Mouse (Mus musculus) liver, embryonic 14.5 days (tissue): ENCODE measurements around the gene Cenpe. TPM values are rescaled to one million over a fixed set of nuclear protein-coding genes. Genes with fewer than 3 reads are reported as not detected.

Experiments used
- ATAC-seq: fragments of 200-750 bp; cut with Nextera tagmentation; 2 replicates; pipeline ENCODE4 v1.8.0; 2017; ENCODE audit warnings: moderate number of reproducible peaks, mild to moderate bottlenecking, moderate library complexity; ENCODE audit not compliant: insufficient read depth
- DNase-seq, 3 experiments: peaks; one replicate each; pipeline ENCODE4 v3.0.0-alpha.2; 2012 to 2013; ENCODE audit warnings: low read depth in 3 of 3, low spot score in 3 of 3
- H3K27ac ChIP-seq: fragments of 300-500 bp; sonication (generic); 2 replicates; pipeline ENCODE4 v1.5.1; 2014; ENCODE audit warnings: moderate library complexity, mild to moderate bottlenecking, control low read depth, inconsistent platforms
- H3K27me3 ChIP-seq: fragments of 300-500 bp; sonication (generic); 2 replicates; pipeline ENCODE4 v1.6.1; 2014; ENCODE audit warnings: mild to moderate bottlenecking, low read length, moderate library complexity; ENCODE audit not compliant: control insufficient read depth, insufficient read depth
- H3K36me3 ChIP-seq: fragments of 300-500 bp; sonication (generic); replicated peaks from 2 replicates; pipeline ENCODE4 v1.6.1; 2014; ENCODE audit warnings: low read depth; ENCODE audit not compliant: control insufficient read depth, insufficient read depth
- H3K4me1 ChIP-seq, 2 experiments: fragments of 200-500 bp in 1 of 2; fragments of 300-500 bp in 1 of 2; sonication (generic) in 1 of 2; replicated peaks; 2 replicates each; pipeline ENCODE4 v1.6.1; 2012 to 2014; ENCODE audit warnings: antibody characterized with exemption in 1 of 2, inconsistent platforms in 1 of 2, low read length in 1 of 2; ENCODE audit not compliant: control insufficient read depth in 2 of 2, insufficient read depth in 2 of 2
- H3K4me2 ChIP-seq: fragments of 300-500 bp; sonication (generic); 2 replicates; pipeline ENCODE4 v1.6.1; 2014; ENCODE audit warnings: low read depth, mild to moderate bottlenecking, control low read depth, moderate library complexity
- H3K4me3 ChIP-seq, 2 experiments: fragments of 200-500 bp in 1 of 2; fragments of 300-500 bp in 1 of 2; sonication (generic) in 1 of 2; 2 replicates each; pipeline ENCODE4 v1.5.1; 2012 to 2014; ENCODE audit warnings: low read depth in 2 of 2, low read length in 2 of 2, mild to moderate bottlenecking in 2 of 2, control low read depth in 1 of 2, inconsistent platforms in 1 of 2, moderate library complexity in 1 of 2; ENCODE audit not compliant: insufficient read depth in 1 of 2
- H3K9ac ChIP-seq: fragments of 300-500 bp; sonication (generic); replicated peaks from 2 replicates; pipeline ENCODE4 v1.6.1; 2014; ENCODE audit warnings: mild to moderate bottlenecking, control low read depth, moderate library complexity
- H3K9me3 ChIP-seq: fragments of 300-500 bp; sonication (generic); 2 replicates; pipeline ENCODE4 v1.6.1; 2016; ENCODE audit warnings: low read length, mixed read lengths; ENCODE audit not compliant: control insufficient read depth
- CTCF ChIP-seq: IDR thresholded peaks from 2 replicates; pipeline ENCODE4 v1.5.1; 2016; ENCODE audit warnings: antibody characterized with exemption, low read depth, control low read depth
- EP300 ChIP-seq: IDR thresholded peaks from 2 replicates; pipeline ENCODE4 v1.6.1; 2016; ENCODE audit warnings: antibody characterized with exemption, low read depth
- WGBS: fragments of 180-500 bp; shearing (Covaris S2); extraction: QIAGEN DNeasy Blood & Tissue Kit; methylation state at CpG from one replicate; pipeline ENCODE4 v1.1.7; 2014; ENCODE audit not compliant: insufficient replicate concordance; 5-methylcytosine and 5-hydroxymethylcytosine counted together
- polyA plus RNA-seq, 2 experiments: library from polyadenylated mRNA; depleted of rRNA in 1 of 2; stranded (reverse) in 1 of 2; unstranded in 1 of 2; fragments of >200 nt; fragmentation: Nextera tagmentation in 1 of 2; extraction: Ambion mirVana in 1 of 2; gene quantifications; 2 replicates each; pipeline versions ENCODE4 v1.2.1 to v1.2.3; 2012 to 2014

Cenpe gene
- polyA plus RNA-seq, 2 experiments, result 22.0 to 24.2 TPM

- WGBS, result 68% methylated on average over 3 of the region's 3 CpGs
- Histone ChIP-seq H3K9me3 (no peaks in the 10 kb centered on the region), H3K9ac (no peak overlapping the region), H3K27me3 (no peaks in the 10 kb centered on the region), H3K4me1 (no peaks in the 10 kb centered on the region), H3K27ac (no peak overlapping the region), H3K4me3 (no peak overlapping the region), H3K4me2 (no peak overlapping the region), H3K36me3 (no peaks in the 10 kb centered on the region)
- DNase-seq (no peak), ATAC-seq (no peak)
- no peak for TF ChIP-seq CTCF
- TF ChIP-seq EP300, result no peak
Observed at GRCm38 (mm10) chr3:135285807-135286206, 73.5 kb downstream of the Cenpe start.

GRCm38 (mm10) chr3:135288138-135288750 lies 75.9 kb downstream of the Cenpe start:
- WGBS, result 62% methylated on average over 8 of the region's 8 CpGs
- Histone ChIP-seq H3K9ac (no peak overlapping the region), H3K4me3 (no peak overlapping the region), H3K4me1 (no peaks in the 10 kb centered on the region), H3K9me3 (no peaks in the 10 kb centered on the region), H3K27ac (no peak overlapping the region), H3K36me3 (no peaks in the 10 kb centered on the region), H3K4me2 (no peak overlapping the region), H3K27me3 (no peaks in the 10 kb centered on the region)
- no peak for ATAC-seq
- TF ChIP-seq CTCF, result no peak
- no peak for TF ChIP-seq EP300
- DNase-seq, result no peak

DNA sequence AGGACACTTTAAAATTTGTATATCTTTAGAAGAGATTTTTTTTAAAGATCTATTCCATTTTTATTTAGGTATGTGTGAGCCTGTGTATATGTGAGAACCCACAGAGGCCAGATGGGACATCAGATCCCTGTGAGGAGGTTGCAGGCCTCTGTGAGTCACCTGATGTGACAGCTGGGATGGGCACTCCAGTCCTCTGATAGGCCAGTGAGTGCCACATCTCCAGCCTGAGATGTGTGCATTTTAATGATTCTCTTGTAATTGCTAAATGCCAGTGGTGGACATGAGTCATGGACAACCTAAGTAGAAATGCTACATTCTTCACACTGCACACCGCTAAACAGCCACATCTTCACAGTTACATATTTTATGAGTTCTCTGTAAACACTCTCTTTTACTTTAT lies 76.8 kb downstream of the Cenpe start:
- Histone ChIP-seq H3K27me3 (no peaks in the 10 kb centered on the region), H3K27ac (no peak overlapping the region), H3K4me1 (no peaks in the 10 kb centered on the region), H3K4me2 (no peak overlapping the region), H3K4me3 (no peak overlapping the region), H3K9me3 (no peaks in the 10 kb centered on the region), H3K36me3 (no peaks in the 10 kb centered on the region), H3K9ac (no peak overlapping the region)
- DNase-seq (no peak), ATAC-seq (no peak)
- 66% methylated on average over 1 of the region's 1 CpGs for WGBS
- TF ChIP-seq EP300 (no peak), CTCF (no peak)

DNA sequence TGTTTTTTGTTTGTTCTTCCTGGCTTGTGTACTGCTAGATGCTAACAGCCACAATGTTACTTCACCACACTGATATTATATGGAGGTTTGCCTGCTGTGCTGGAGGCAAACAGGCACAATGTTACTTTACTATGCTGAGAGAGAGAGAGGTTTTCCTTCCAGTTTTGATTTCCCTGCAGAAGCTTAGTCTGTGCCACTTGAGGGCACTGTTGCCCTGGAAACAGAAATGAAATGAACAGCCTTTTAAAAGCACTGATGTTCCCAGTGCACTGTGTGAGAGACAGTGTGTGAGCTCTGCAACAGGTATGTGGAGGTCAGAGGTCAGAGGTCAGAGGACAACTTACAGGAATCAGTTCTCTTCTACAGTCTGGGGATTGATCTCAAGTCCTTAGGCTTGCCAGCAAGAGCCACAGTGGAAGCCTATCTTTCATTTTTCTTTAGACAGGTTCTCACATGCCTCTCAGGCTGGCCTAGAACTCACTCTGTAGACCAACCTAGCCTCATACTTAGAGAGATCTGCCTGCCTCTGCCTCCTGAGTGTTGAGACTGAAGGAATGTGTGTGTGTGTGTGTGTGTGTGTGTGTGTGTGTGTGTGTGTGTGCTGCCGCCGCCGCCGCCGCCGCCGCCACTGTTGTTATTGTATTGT lies 78.0 kb downstream of the Cenpe start:
- DNase-seq (peak in 2 of 3 experiments; percentile 18 to 22), ATAC-seq (peak; percentile 15; the same call in 1 of the 2 replicates)
- Histone ChIP-seq H3K9ac (no peak overlapping the region), H3K36me3 (no peaks in the 10 kb centered on the region), H3K4me3 (no peak overlapping the region), H3K9me3 (no peaks in the 10 kb centered on the region), H3K4me2 (no peak overlapping the region), H3K27me3 (no peaks in the 10 kb centered on the region), H3K4me1 (no peaks in the 10 kb centered on the region), H3K27ac (no peak overlapping the region)
- 83% methylated on average over 7 of the region's 7 CpGs for WGBS
- no peak for TF ChIP-seq EP300
- TF ChIP-seq CTCF, result peak; percentile 58

- no peak overlapping the region for H3K27ac ChIP-seq
- no peaks in the 10 kb centered on the region for H3K27me3 ChIP-seq
- no peak overlapping the region for H3K9ac ChIP-seq
- ATAC-seq (no peak), DNase-seq (no peak)
- no peaks in the 10 kb centered on the region for H3K9me3 ChIP-seq
- H3K4me2 ChIP-seq, result no peak overlapping the region
- no peaks in the 10 kb centered on the region for H3K4me1 ChIP-seq
- H3K4me3 ChIP-seq, result no peak overlapping the region
- H3K36me3 ChIP-seq, result no peaks in the 10 kb centered on the region
- TF ChIP-seq EP300, result no peak
- no peak for TF ChIP-seq CTCF
- WGBS, result 53% methylated on average over 7 of the region's 7 CpGs
Observed at GRCm38 (mm10) chr3:135293703-135294102, 81.4 kb downstream of the Cenpe start.
